Mouse (Mus musculus) midbrain, embryonic 10.5 days (tissue): Measurements from ENCODE around the gene Ski. TPM values are rescaled to one million over a fixed set of nuclear protein-coding genes. Genes with fewer than 3 reads are reported as not detected.

ENCODE experiments used
- DNase-seq: peaks from one replicate; pipeline ENCODE4 v3.0.0-alpha.2; 2017; ENCODE audit warnings: low spot score
- H3K27ac ChIP-seq: fragments of 300-500 bp; sonication (generic); replicated peaks from 2 replicates; pipeline ENCODE4 v1.5.1; 2016; ENCODE audit warnings: mild to moderate bottlenecking
- H3K27me3 ChIP-seq: fragments of 300-500 bp; sonication (generic); 2 replicates; pipeline ENCODE4 v1.6.1; 2016; ENCODE audit warnings: low read depth, mild to moderate bottlenecking; ENCODE audit not compliant: poor library complexity, severe bottlenecking
- H3K36me3 ChIP-seq: fragments of 300-500 bp; sonication (generic); 2 replicates; pipeline ENCODE4 v1.6.1; 2016; ENCODE audit warnings: mild to moderate bottlenecking, moderate library complexity
- H3K4me1 ChIP-seq: fragments of 300-500 bp; sonication (generic); 2 replicates; pipeline ENCODE4 v1.6.1; 2016
- H3K4me3 ChIP-seq: fragments of 300-500 bp; sonication (generic); 2 replicates; pipeline ENCODE4 v1.5.1; 2016; ENCODE audit warnings: mild to moderate bottlenecking, moderate library complexity
- H3K9me3 ChIP-seq: fragments of 300-500 bp; sonication (generic); replicated peaks from 2 replicates; pipeline ENCODE4 v1.6.1; 2016; ENCODE audit warnings: mild to moderate bottlenecking
- WGBS: fragments of 180-500 bp; shearing (Covaris S2); methylation state at CpG from one replicate; pipeline ENCODE4 v1.1.7; 2016; 5-methylcytosine and 5-hydroxymethylcytosine counted together
- polyA plus RNA-seq: library from polyadenylated mRNA; unstranded; fragments of >200 nt; fragmentation: Nextera tagmentation; extraction: Ambion mirVana; gene quantifications from 2 replicates; pipeline ENCODE4 v1.2.1, GENCODE M21; 2016

The Ski gene
- polyA plus RNA-seq, 1 experiment from 2014 or later: 10.1 TPM

DNA sequence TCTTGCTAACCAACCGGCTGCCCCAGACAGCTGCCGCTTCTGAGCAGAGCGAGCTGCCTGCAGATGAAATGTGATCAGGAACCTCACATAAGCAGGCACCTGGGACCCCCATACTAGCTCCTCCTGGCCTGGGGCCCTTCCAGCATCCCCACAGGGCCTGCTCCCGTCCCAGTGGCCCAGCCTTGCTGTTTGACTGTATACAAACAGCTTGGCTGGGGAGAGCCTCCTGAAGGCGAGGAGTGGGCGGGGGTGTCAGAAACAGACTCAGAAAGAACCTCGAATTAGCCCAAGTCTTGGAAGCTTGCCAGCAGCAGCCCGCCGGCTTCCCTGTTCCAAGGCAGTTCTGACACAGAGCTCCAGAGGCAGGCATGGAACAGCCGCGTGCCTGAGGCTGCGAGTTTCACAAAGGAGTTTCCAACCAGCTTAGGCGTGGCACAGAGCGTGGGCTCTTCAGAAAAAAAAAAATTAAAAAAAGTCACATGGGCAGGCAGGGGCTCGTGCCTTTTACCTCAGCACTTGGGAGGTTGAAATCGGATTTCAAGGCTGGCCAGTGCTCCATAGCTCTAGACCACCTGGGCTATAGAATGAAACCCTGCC, 99.8 kb downstream of the Ski start:
- Histone ChIP-seq H3K27me3 (no peaks in the 10 kb centered on the region), H3K4me1 (peaks cover 59% of the 10 kb centered on the region), H3K27ac (peak overlapping the region; percentile 64), H3K36me3 (no peaks in the 10 kb centered on the region), H3K4me3 (no peak overlapping the region), H3K9me3 (no peaks in the 10 kb centered on the region)
- 70% methylated on average over 16 of the region's 16 CpGs for WGBS
- DNase-seq: no peak

DNA sequence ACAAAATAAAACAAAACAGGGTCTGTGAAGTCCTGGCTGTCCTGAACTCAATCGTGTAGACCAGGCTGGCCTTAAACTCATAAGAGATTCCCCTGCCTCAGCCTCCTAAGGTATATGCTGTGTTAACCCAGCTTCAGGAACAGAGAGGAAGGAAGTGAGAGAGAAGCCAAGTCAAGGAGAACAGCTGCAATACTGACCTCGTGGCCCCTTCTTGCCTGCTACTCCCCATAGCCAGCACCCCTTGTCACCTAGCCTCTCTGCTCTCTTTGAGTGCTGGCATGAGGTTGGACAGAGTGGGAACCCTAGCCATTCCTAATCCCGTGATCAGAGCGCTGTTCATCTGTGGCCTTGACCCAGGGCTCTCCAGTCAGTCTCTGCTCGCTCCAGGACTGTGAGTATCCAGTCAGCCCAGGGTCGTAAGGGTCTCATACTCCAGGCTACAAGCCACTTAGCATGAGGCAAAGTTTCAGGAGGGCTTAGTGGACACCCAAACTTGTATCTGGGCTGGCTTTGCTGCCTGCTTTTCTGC, 100.4 kb downstream of the Ski start:
- H3K4me1 ChIP-seq: peaks cover 60% of the 10 kb centered on the region
- H3K9me3 ChIP-seq: no peaks in the 10 kb centered on the region
- no peaks in the 10 kb centered on the region for H3K27me3 ChIP-seq
- H3K36me3 ChIP-seq: no peaks in the 10 kb centered on the region
- DNase-seq: no peak
- peak overlapping the region; percentile 64 for H3K27ac ChIP-seq
- no peak overlapping the region for H3K4me3 ChIP-seq
- 88% methylated on average over 6 of the region's 6 CpGs for WGBS

GRCm38 (mm10) chr4:155121222-155121621, 101.2 kb downstream of the Ski start:
- Histone ChIP-seq H3K4me1 (peaks cover 55% of the 10 kb centered on the region), H3K36me3 (no peaks in the 10 kb centered on the region), H3K27ac (peak overlapping the region; percentile 42; the same call in 1 of the 2 replicates), H3K4me3 (no peak overlapping the region), H3K9me3 (no peaks in the 10 kb centered on the region), H3K27me3 (no peaks in the 10 kb centered on the region)
- no peak for DNase-seq
- WGBS: 87% methylated on average over 6 of the region's 6 CpGs

- Histone ChIP-seq H3K4me1 (peaks cover 51% of the 10 kb centered on the region), H3K27ac (0 out of 2 replicates have a peak overlapping the region, but pooled peaks have one; percentile 42), H3K36me3 (no peaks in the 10 kb centered on the region), H3K9me3 (no peaks in the 10 kb centered on the region), H3K27me3 (no peaks in the 10 kb centered on the region), H3K4me3 (no peak overlapping the region)
- no peak for DNase-seq
- 81% methylated on average over 5 of the region's 5 CpGs for WGBS
These were observed 101.8 kb downstream of the Ski start for GRCm38 (mm10) chr4:155120583-155120982.

GRCm38 (mm10) chr4:155120038-155120437, 102.4 kb downstream of the Ski start:
- WGBS: 90% methylated on average over 7 of the region's 7 CpGs
- Histone ChIP-seq H3K4me1 (peaks cover 50% of the 10 kb centered on the region), H3K27ac (no peak overlapping the region), H3K27me3 (no peaks in the 10 kb centered on the region), H3K9me3 (no peaks in the 10 kb centered on the region), H3K36me3 (no peaks in the 10 kb centered on the region), H3K4me3 (no peak overlapping the region)
- no peak for DNase-seq

GRCm38 (mm10) chr4:155118278-155118677, 104.1 kb downstream of the Ski start:
- Histone ChIP-seq H3K4me1 (peaks cover 49% of the 10 kb centered on the region), H3K36me3 (no peaks in the 10 kb centered on the region), H3K4me3 (no peak overlapping the region), H3K27ac (0 out of 2 replicates have a peak overlapping the region, but pooled peaks have one; percentile 38), H3K27me3 (no peaks in the 10 kb centered on the region), H3K9me3 (no peaks in the 10 kb centered on the region)
- 82% methylated on average over 10 of the region's 10 CpGs for WGBS
- no peak for DNase-seq

- Histone ChIP-seq H3K36me3 (no peaks in the 10 kb centered on the region), H3K27ac (no peak overlapping the region), H3K9me3 (no peaks in the 10 kb centered on the region), H3K27me3 (no peaks in the 10 kb centered on the region), H3K4me1 (peaks cover 43% of the 10 kb centered on the region), H3K4me3 (no peak overlapping the region)
- DNase-seq: no peak
- 83% methylated on average over 6 of the region's 6 CpGs for WGBS
These were observed 104.9 kb downstream of the Ski start for GRCm38 (mm10) chr4:155117396-155117978.

- no peak for DNase-seq
- 91% methylated on average over 4 of the region's 4 CpGs for WGBS
- Histone ChIP-seq H3K4me1 (peaks cover 37% of the 10 kb centered on the region), H3K27me3 (no peaks in the 10 kb centered on the region), H3K27ac (no peak overlapping the region), H3K36me3 (no peaks in the 10 kb centered on the region), H3K9me3 (no peaks in the 10 kb centered on the region), H3K4me3 (no peak overlapping the region)
These were observed 105.8 kb downstream of the Ski start for GRCm38 (mm10) chr4:155116607-155117006.

- no peaks in the 10 kb centered on the region for H3K27me3 ChIP-seq
- no peak overlapping the region for H3K4me3 ChIP-seq
- H3K9me3 ChIP-seq: no peaks in the 10 kb centered on the region
- no peaks in the 10 kb centered on the region for H3K36me3 ChIP-seq
- 74% methylated on average over 8 of the region's 8 CpGs for WGBS
- H3K4me1 ChIP-seq: peaks cover 23% of the 10 kb centered on the region
- DNase-seq: no peak
- 0 out of 2 replicates have a peak overlapping the region, but pooled peaks have one; percentile 24 for H3K27ac ChIP-seq
These were observed 108.5 kb downstream of the Ski start for GRCm38 (mm10) chr4:155113766-155114410.

DNA sequence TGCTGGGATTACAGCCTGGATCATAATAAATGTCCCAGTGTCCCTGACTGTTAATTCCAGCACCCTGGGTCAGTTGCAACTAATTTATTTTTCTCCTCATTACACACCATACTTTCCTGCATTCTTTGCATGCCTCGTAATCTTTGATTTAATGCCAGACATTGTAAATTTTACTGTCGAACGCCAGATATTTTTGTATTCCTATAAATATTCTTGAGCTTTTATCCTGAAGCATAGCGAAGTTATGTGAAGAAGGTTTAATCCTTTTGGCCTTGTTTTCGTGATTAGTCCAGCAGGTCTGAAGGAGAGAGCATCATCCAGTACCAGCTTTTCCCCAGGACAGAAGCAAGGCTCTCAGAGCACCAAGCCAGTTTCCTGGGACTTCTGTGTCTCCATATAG, 112.9 kb downstream of the Ski start:
- Histone ChIP-seq H3K4me1 (peaks cover 6% of the 10 kb centered on the region; the same call in 1 of the 2 replicates), H3K36me3 (no peaks in the 10 kb centered on the region), H3K9me3 (no peaks in the 10 kb centered on the region), H3K27ac (no peak overlapping the region), H3K4me3 (no peak overlapping the region), H3K27me3 (no peaks in the 10 kb centered on the region)
- WGBS: 89% methylated on average over 5 of the region's 5 CpGs
- no peak for DNase-seq

DNA sequence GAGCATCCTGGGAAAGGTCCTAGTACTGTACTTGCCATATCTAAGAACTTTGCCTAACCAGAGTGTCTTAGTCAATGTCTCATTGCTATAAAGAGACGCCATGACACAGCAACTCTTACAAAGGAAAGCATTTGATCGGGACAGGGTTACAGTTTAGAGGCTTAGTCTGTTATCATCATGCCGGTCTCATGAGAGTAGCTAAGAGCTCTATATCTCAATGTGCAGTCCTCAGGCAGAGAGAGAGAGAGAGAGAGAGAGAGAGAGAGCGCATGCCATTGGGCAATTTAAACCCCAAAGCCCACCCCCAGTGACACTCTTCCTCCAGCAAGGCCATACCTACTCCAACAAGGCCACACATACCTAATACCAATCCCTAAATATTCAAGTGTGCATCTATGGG, 114.5 kb downstream of the Ski start:
- no peak overlapping the region for H3K4me3 ChIP-seq
- H3K27me3 ChIP-seq: no peaks in the 10 kb centered on the region
- H3K9me3 ChIP-seq: no peaks in the 10 kb centered on the region
- no peaks in the 10 kb centered on the region for H3K36me3 ChIP-seq
- no peaks in the 10 kb centered on the region for H3K4me1 ChIP-seq
- 91% methylated on average over 4 of the region's 4 CpGs for WGBS
- H3K27ac ChIP-seq: no peak overlapping the region
- no peak for DNase-seq
